Mouse (Mus musculus): ENCODE measurements around the gene Myh7b.

DNA sequence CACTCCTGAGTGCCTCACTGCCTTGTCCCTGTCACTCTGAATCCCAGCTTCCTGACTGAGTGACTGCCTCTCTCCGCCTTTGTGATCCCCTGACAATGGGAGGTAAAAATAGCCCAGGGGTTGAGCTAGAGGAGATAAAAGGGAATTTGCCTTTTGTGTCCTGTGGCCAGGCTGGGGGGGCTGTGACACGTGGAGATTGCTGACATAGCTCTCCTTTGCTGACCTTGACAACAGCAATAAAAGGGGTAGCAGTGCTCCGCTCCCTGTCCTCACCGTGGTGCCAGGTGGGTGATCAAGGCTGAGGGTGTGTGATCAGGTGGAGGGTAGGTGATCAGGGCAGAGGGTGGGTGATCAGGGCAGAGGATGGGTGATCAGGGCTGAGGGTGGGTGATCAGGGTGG lies at the start of gene Myh7b:
- TF ChIP-seq POLR2A (IDR thresholded peaks at IDR 0.05; ENCODE audit: insufficient read depth, low read depth, low read length): no peak
- TF ChIP-seq CTCF (IDR thresholded peaks at IDR 0.05; ENCODE audit: insufficient read depth, low read depth, low read length): no peak
